Mouse (Mus musculus) left cerebral cortex, adult 2 months (tissue): ENCODE results near the gene Immp2l. TPM values are rescaled to one million over a fixed set of nuclear protein-coding genes. Genes with fewer than 3 reads are reported as not detected.

Experiments used
- DNase-seq, 2 experiments: peaks; one replicate each; pipeline ENCODE4 v3.0.0; 2021 to 2022; ENCODE audit warnings: low spot score in 2 of 2, mixed read lengths in 1 of 2; ENCODE audit errors: extremely low spot score in 1 of 2
- H3K27ac ChIP-seq: fragments of 200-600 bp; 2 replicates; pipeline ENCODE4 v1.8.1; 2022
- H3K4me3 ChIP-seq: fragments of 200-600 bp; 2 replicates; pipeline ENCODE4 v1.8.1; 2022
- CTCF ChIP-seq: fragments of 200-600 bp; IDR thresholded peaks from 2 replicates; pipeline ENCODE4 v1.8.1; 2022; ENCODE audit warnings: antibody characterized with exemption, mild to moderate bottlenecking, moderate library complexity
- intact Hi-C: fragments of 180-260 bp; cut with DNase I; formaldehyde crosslinking; loops from one replicate; pipeline ENCODE4 v1.15.1; 2025
- total RNA-seq, 2 experiments: library from RNA; stranded (reverse); gene quantifications; 2 replicates each; pipeline ENCODE4 v1.2.3; 2021

Gene Immp2l
- total RNA-seq, 2 experiments from 2014 or later: 5.4 to 7.9 TPM

DNA sequence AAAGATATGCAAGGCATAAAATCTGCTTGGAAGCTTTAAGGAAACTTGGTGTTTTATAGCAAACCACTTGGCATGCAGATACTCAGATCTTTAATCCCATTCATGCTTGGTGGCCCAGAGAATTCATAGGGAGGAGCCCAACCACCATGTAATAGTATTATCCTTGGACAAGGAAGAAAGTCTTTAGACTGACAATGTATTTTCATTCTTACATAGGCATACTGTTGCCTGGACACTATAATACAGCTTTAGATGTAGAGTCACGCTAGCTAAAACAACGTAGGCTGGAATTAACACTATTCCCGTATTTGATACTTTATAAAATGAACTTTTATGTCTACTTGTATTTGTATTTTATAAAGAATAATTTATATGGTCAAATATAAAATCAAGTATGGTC lies 665.9 kb downstream of the Immp2l start:
- intact Hi-C loops: no loop called here
- no peak for DNase-seq

DNA sequence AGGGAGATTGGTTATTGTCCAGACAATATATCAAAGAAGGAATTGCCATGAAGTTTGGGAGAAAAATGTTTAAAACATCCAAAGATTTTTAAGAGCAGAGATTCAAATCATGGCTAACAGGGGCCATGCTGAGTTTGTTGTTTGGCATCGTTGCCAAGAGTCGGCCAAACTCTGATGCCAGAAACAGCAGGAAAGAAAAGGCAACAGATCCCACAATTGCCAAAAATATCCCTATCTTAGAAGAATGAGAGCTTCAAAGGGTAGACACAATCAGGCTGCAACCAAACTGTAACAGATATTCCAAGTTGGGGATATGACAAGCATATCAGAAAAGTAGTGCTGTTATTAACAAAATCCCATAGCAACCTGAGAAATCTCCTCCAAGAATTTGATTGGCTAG lies 686.7 kb downstream of the Immp2l start:
- no peak for DNase-seq
- no peak overlapping the region for H3K27ac ChIP-seq
- intact Hi-C loops: no loop called here
- H3K4me3 ChIP-seq: no peak overlapping the region
- no peak for TF ChIP-seq CTCF

More for the DNA sequence above, 665.9 kb downstream of the Immp2l start:
- H3K4me3 ChIP-seq: no peak overlapping the region
- H3K27ac ChIP-seq: no peak overlapping the region
- TF ChIP-seq CTCF: no peak

DNA sequence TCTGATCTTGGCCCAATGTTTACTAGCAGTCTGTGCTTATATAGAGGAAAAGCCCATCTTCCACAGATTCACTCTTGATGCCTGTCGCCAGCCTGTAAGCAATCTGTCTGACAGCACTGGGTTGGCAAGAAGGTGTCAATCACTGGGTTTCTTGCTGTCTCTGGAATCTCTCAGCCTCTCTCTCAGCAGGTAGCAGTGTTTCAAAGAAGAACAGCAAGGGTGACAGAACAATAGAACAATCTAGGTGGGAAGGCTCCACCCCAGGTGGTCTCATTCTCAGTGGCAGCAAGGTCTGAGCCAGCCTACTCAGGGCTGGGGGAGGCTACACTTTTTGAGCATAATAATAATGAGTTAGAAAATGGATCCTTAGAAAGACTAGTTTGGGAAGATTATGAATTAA lies 693.1 kb downstream of the Immp2l start:
- no peak for TF ChIP-seq CTCF
- Histone ChIP-seq H3K4me3 (no peak overlapping the region), H3K27ac (no peak overlapping the region)
- intact Hi-C loops: no loop called here
- DNase-seq: no peak

DNA sequence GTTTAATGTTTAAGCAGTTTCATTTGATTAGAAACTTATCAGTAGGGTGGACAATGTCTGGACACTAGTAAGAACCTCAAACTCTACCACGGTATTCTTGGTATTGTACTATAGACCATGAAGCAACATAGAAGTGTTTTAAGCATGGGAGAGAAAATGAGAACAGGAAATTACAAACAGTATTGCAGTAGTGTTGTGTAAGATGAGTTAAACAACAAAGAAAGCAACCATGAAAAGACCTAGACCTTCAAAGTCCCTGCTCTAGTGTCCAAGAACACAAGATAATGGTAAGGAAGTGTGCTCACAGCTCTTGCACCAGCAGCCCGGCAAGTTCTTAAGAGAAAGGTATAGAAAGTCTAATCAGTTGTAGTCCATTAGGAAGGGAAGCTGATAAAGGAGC lies 700.7 kb downstream of the Immp2l start:
- intact Hi-C loops: no loop called here
- no peak for TF ChIP-seq CTCF
- no peak for DNase-seq
- H3K27ac ChIP-seq: no peak overlapping the region
- H3K4me3 ChIP-seq: no peak overlapping the region

DNA sequence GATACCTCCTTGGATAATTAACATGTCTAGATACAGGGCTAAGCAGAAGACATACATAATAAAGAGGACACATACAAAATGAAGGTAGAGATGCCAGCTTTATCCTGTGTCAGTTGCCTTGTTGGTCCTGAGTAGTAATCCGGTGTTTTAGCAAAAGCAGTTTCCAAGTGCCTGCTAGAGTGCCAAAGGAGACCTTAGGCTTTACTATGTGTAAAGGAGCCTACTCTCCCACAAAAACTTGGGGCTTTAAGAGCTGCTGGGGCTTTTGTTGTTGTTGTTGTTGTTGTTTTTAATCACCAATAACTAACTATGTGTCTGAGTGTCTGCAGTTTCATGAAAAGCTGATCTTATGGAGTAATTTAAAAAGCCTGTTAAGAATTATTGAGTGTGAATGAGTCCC lies 702.8 kb downstream of the Immp2l start:
- Histone ChIP-seq H3K4me3 (no peak overlapping the region), H3K27ac (no peak overlapping the region)
- intact Hi-C loops: no loop called here
- DNase-seq: no peak
- TF ChIP-seq CTCF: no peak

DNA sequence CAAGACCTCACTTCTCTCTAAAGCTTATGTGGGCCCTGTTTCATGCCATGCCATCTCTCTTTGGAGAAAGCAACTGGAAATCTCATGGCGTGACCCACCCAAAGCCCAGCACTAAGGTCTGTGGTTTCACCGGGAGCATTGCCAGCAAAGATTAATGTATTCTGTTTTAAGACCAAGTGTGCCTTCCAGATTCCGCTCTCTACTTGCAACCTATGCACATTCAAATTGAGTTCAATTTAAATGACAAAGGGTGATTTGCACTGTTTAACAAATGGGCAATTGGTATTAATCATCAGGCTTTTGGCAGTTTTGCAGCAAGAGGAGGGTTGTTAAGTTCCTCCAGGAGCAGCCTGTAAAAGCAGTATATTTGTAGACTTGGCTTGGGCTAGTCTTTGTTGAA lies 703.3 kb downstream of the Immp2l start:
- intact Hi-C loops: no loop called here
- no peak for DNase-seq
- no peak for TF ChIP-seq CTCF

DNA sequence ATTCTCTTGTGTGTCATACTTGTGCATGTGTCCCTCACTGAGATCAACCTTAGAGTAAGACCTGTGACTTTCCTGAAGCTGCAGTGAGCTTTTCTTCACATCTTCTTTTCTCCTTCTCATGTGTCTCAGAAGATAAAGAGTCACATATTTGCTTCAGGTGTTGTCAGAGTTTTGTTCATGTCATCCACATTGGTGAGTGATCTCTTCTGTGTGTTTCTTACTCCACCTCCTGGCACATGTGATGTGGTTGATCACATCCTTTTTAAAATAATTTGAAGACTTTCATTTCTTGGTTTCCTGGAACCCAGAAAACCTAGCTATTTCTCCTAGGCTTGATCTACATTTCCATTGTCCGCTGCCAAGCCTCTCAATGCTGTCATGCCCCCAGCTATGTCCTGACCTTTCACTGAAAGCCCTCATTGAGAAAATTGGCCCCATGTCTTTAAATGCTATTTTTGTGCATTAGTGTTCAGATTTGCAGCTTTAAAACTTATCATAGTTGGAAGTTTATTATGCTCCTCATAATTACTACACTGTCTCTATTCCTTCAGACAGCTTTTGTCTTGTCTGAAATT lies 704.0 kb downstream of the Immp2l start:
- no peak for TF ChIP-seq CTCF
- intact Hi-C loops: no loop called here

More for the DNA sequence above, 703.3 kb downstream of the Immp2l start:
- Histone ChIP-seq H3K4me3 (no peak overlapping the region), H3K27ac (no peak overlapping the region)

DNA sequence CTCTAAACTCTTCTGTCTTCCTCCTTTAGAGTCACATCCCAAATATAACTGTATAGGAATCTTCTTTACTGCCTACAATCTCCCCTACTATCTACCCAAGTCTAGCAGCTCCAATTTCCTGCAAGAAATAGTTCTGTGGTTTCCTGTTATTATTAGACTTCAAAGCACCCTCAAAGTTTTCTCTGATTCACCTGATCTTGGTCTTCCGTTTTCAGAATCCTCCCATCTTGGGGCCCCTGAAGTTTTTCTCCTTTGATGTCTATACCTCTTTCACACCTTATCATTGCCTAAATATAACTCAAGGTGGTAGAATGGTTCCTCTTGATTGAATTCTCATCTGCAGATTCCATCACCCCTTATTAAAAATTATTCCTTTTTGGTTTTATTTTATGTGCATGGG lies 704.6 kb downstream of the Immp2l start:
- Histone ChIP-seq H3K27ac (no peak overlapping the region), H3K4me3 (no peak overlapping the region)
- no peak for TF ChIP-seq CTCF
- intact Hi-C loops: no loop called here
- DNase-seq: no peak

More for the DNA sequence above, 704.0 kb downstream of the Immp2l start:
- H3K27ac ChIP-seq: no peak overlapping the region
- no peak overlapping the region for H3K4me3 ChIP-seq
- DNase-seq: no peak

DNA sequence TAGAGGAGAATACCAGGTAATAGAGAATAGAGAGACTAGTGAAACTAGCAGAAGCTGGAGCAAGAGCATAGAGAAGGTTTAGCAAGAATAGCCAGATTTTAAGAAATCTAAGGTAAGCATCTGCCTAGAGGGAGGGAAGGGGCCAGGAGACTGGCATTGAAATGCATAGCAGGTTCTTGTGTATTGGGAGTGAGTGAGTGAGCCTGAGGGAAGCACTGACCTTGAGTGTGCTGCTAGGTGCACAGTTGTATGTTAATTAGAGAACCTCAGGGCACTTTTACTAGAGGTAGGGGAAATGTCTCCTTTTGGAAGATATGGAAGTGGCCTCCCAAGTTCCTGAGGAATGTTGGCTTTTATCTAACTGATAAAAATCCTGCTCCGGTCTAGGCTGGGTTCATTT lies 705.9 kb downstream of the Immp2l start:
- Histone ChIP-seq H3K27ac (no peak overlapping the region), H3K4me3 (no peak overlapping the region)
- intact Hi-C loops: no loop called here
- no peak for DNase-seq
- TF ChIP-seq CTCF: no peak

DNA sequence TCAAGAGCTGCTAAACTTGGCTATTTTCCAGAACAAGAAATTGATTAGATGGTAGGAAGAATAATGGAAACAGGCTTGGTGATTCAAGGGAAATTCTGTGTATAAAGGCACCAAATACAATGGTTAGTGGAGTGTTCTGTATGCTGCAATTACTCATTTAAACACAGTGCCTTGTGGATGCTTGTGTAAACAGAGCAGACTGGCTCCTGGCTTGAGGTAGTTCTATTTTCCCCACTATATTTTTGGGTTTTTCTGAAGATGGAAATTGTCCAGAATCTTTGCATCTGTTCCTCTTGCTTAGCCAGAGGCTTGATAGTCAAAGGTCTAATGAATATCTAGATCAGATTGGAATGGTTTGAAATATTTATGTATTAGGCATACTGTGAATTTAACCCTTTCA lies 709.3 kb downstream of the Immp2l start:
- intact Hi-C loops: no loop called here
- Histone ChIP-seq H3K27ac (no peak overlapping the region), H3K4me3 (no peak overlapping the region)
- no peak for TF ChIP-seq CTCF
- no peak for DNase-seq

DNA sequence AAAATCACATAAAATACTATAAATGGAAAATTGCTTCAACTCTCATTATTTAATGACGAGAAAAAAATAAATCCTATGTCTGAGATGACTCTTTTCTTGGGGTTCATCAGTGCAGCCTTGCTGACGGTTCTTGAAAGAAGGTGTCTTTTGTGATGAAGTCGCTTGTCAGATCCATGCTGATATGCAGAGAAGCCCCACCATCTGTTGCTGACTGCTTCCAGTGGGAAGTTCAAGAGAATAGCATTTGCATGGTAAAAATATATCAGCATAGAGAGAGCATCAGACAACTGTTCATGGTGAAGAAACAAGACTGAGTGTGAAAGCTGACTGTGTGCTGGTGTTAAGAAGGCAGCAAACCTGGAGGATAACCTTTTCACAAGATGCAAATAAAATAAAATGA lies 719.0 kb downstream of the Immp2l start:
- Histone ChIP-seq H3K4me3 (no peak overlapping the region), H3K27ac (no peak overlapping the region)
- intact Hi-C loops: no loop called here
- TF ChIP-seq CTCF: no peak
- DNase-seq: no peak

DNA sequence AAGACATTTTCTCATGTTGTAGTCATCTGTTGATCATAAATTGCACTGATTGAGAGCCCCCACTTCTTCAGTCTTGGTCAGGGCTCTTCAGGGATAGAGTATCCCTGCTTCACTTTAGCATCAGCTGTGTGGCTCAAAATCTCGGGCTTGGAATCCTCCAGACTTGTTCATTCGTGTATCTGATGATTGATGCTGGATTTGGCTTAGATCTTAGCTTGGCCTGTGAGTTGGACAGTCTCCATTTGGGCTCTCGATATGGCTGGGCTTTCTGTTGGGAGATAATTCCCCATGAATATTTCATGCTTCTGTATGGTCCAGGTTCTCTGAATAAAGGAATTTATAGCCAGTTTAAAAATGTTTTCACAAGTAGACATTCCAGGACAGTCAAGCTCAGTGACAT lies 739.5 kb downstream of the Immp2l start:
- TF ChIP-seq CTCF: no peak
- H3K27ac ChIP-seq: no peak overlapping the region
- intact Hi-C loops: no loop called here
- no peak for DNase-seq
- H3K4me3 ChIP-seq: no peak overlapping the region

DNA sequence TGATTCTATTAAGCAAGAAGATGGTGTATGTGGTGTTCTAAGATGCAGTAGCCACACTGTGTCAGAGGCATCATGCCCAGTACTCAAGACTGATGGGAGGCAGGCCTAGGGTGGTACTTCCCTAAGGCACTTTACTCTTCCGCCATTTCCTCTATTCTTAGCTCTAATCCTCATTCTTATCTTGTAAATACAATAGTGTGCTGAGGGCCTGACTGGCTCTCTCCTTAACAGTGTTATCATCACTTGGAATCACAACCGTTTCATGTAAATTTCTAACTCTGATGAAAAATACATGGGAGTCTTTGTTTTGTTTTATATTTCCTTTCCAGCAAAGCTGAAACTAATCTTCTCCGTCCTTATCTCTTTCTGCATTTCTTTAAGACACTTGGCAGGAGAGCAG lies 750.1 kb downstream of the Immp2l start:
- intact Hi-C loops: no loop called here
- no peak for TF ChIP-seq CTCF
- Histone ChIP-seq H3K27ac (no peak overlapping the region), H3K4me3 (no peak overlapping the region)
- DNase-seq: no peak
